Mouse (Mus musculus) neural tube, embryonic 11.5 days (tissue): Measurements from ENCODE around the gene Itgb5. TPM values are rescaled to one million over a fixed set of nuclear protein-coding genes. Genes with fewer than 3 reads are reported as not detected.

Source experiments
- ATAC-seq: fragments of 200-750 bp; cut with Nextera tagmentation; 2 replicates; pipeline ENCODE4 v1.8.0; 2017; ENCODE audit warnings: moderate number of reproducible peaks, mild to moderate bottlenecking, moderate TSS enrichment, moderate library complexity; ENCODE audit not compliant: insufficient read depth, low FRiP score, low TSS enrichment
- DNase-seq: peaks from one replicate; pipeline ENCODE4 v3.0.0-alpha.2; 2015; ENCODE audit warnings: low spot score
- H3K27ac ChIP-seq: fragments of 300-500 bp; sonication (generic); 2 replicates; pipeline ENCODE4 v1.5.1; 2014; ENCODE audit warnings: low read depth, mild to moderate bottlenecking, low read length
- H3K27me3 ChIP-seq: fragments of 300-500 bp; sonication (generic); 2 replicates; pipeline ENCODE4 v1.6.1; 2014; ENCODE audit warnings: mild to moderate bottlenecking, low read length, mixed read lengths; ENCODE audit not compliant: control insufficient read depth, insufficient read depth
- H3K36me3 ChIP-seq: fragments of 300-500 bp; sonication (generic); 2 replicates; pipeline ENCODE4 v1.6.1; 2014; ENCODE audit warnings: mild to moderate bottlenecking, low read length, moderate library complexity, mixed read lengths; ENCODE audit not compliant: control insufficient read depth, insufficient read depth
- H3K4me1 ChIP-seq: fragments of 300-500 bp; sonication (generic); 2 replicates; pipeline ENCODE4 v1.6.1; 2014; ENCODE audit warnings: low read length, mixed read lengths; ENCODE audit not compliant: control insufficient read depth, insufficient read depth
- H3K4me2 ChIP-seq: fragments of 300-500 bp; sonication (generic); 2 replicates; pipeline ENCODE4 v1.6.1; 2014; ENCODE audit warnings: low read depth, mild to moderate bottlenecking, moderate library complexity
- H3K4me3 ChIP-seq: fragments of 300-500 bp; sonication (generic); 2 replicates; pipeline ENCODE4 v1.5.1; 2014; ENCODE audit warnings: low read depth, low read length
- H3K9ac ChIP-seq: fragments of 300-500 bp; sonication (generic); 2 replicates; pipeline ENCODE4 v1.6.1; 2014; ENCODE audit warnings: mild to moderate bottlenecking, low read length
- H3K9me3 ChIP-seq: fragments of 300-500 bp; sonication (generic); 2 replicates; pipeline ENCODE4 v1.6.1; 2016; ENCODE audit warnings: low read length; ENCODE audit not compliant: control insufficient read depth
- WGBS: fragments of 180-500 bp; shearing (Covaris S2); extraction: QIAGEN DNeasy Blood & Tissue Kit; methylation state at CpG from one replicate; pipeline ENCODE4 v1.1.7; 2014; 5-methylcytosine and 5-hydroxymethylcytosine counted together
- polyA plus RNA-seq: library from polyadenylated mRNA; unstranded; fragments of >200 nt; fragmentation: Nextera tagmentation; extraction: Ambion mirVana; gene quantifications from 2 replicates; pipeline ENCODE4 v1.2.1, GENCODE M21; 2014

The Itgb5 gene
- polyA plus RNA-seq, 1 experiment from 2014 or later = 32.4 TPM

GRCm38 (mm10) chr16:33933411-33933810, 103.9 kb downstream of the Itgb5 start:
- DNase-seq = no peak
- ATAC-seq = no peak
- no peak overlapping the region for H3K27ac ChIP-seq
- WGBS = 91% methylated on average over 11 of the region's 11 CpGs
- no peaks in the 10 kb centered on the region for H3K27me3 ChIP-seq
- H3K36me3 ChIP-seq = no peaks in the 10 kb centered on the region
- H3K4me1 ChIP-seq = no peaks in the 10 kb centered on the region
- no peak overlapping the region for H3K4me3 ChIP-seq
- no peak overlapping the region for H3K4me2 ChIP-seq
- H3K9ac ChIP-seq = no peak overlapping the region
- no peaks in the 10 kb centered on the region for H3K9me3 ChIP-seq

- no peaks in the 10 kb centered on the region for H3K36me3 ChIP-seq
- DNase-seq = no peak
- ATAC-seq = no peak
- 76% methylated on average over 5 of the region's 5 CpGs for WGBS
- no peaks in the 10 kb centered on the region for H3K27me3 ChIP-seq
- no peak overlapping the region for H3K9ac ChIP-seq
- H3K4me2 ChIP-seq = no peak overlapping the region
- H3K27ac ChIP-seq = 0 out of 2 replicates have a peak overlapping the region, but pooled peaks have one; percentile 27
- H3K9me3 ChIP-seq = no peaks in the 10 kb centered on the region
- no peak overlapping the region for H3K4me3 ChIP-seq
- H3K4me1 ChIP-seq = no peaks in the 10 kb centered on the region
These were observed 105.4 kb downstream of the Itgb5 start for GRCm38 (mm10) chr16:33934701-33935406.

- Histone ChIP-seq H3K4me3 (no peak overlapping the region), H3K36me3 (no peaks in the 10 kb centered on the region), H3K27me3 (no peaks in the 10 kb centered on the region), H3K9ac (no peak overlapping the region), H3K4me2 (no peak overlapping the region), H3K9me3 (no peaks in the 10 kb centered on the region), H3K4me1 (no peaks in the 10 kb centered on the region), H3K27ac (no peak overlapping the region)
- no peak for ATAC-seq
- 91% methylated on average over 6 of the region's 6 CpGs for WGBS
- no peak for DNase-seq
These were observed 105.9 kb downstream of the Itgb5 start for GRCm38 (mm10) chr16:33935407-33935785.

GRCm38 (mm10) chr16:33936885-33937284, 107.4 kb downstream of the Itgb5 start:
- Histone ChIP-seq H3K27me3 (no peaks in the 10 kb centered on the region), H3K27ac (no peak overlapping the region), H3K36me3 (no peaks in the 10 kb centered on the region), H3K4me3 (no peak overlapping the region), H3K9ac (no peak overlapping the region), H3K4me2 (no peak overlapping the region), H3K9me3 (no peaks in the 10 kb centered on the region), H3K4me1 (peaks cover 10% of the 10 kb centered on the region)
- no peak for DNase-seq
- WGBS = 89% methylated on average over 4 of the region's 4 CpGs
- ATAC-seq = no peak

GRCm38 (mm10) chr16:33937567-33937966, 108.1 kb downstream of the Itgb5 start:
- no peak for DNase-seq
- H3K4me2 ChIP-seq = no peak overlapping the region
- H3K9ac ChIP-seq = no peak overlapping the region
- H3K4me3 ChIP-seq = no peak overlapping the region
- no peak for ATAC-seq
- H3K36me3 ChIP-seq = no peaks in the 10 kb centered on the region
- H3K27me3 ChIP-seq = no peaks in the 10 kb centered on the region
- peaks cover 10% of the 10 kb centered on the region for H3K4me1 ChIP-seq
- no peaks in the 10 kb centered on the region for H3K9me3 ChIP-seq
- WGBS = 86% methylated on average over 8 of the region's 8 CpGs
- H3K27ac ChIP-seq = no peak overlapping the region

- 71% methylated on average over 12 of the region's 12 CpGs for WGBS
- no peak overlapping the region for H3K9ac ChIP-seq
- DNase-seq (no peak), ATAC-seq (no peak)
- H3K27me3 ChIP-seq = no peaks in the 10 kb centered on the region
- no peaks in the 10 kb centered on the region for H3K36me3 ChIP-seq
- peaks cover 10% of the 10 kb centered on the region for H3K4me1 ChIP-seq
- no peak overlapping the region for H3K4me3 ChIP-seq
- H3K9me3 ChIP-seq = no peaks in the 10 kb centered on the region
- H3K4me2 ChIP-seq = no peak overlapping the region
- no peak overlapping the region for H3K27ac ChIP-seq
These were observed 109.1 kb downstream of the Itgb5 start for GRCm38 (mm10) chr16:33938311-33939132.

- no peak for DNase-seq
- ATAC-seq = no peak
- Histone ChIP-seq H3K4me1 (peaks cover 10% of the 10 kb centered on the region), H3K9ac (no peak overlapping the region), H3K27ac (no peak overlapping the region), H3K9me3 (no peaks in the 10 kb centered on the region), H3K27me3 (no peaks in the 10 kb centered on the region), H3K36me3 (no peaks in the 10 kb centered on the region), H3K4me3 (no peak overlapping the region), H3K4me2 (no peak overlapping the region)
- 87% methylated on average over 2 of the region's 2 CpGs for WGBS
These were observed 109.7 kb downstream of the Itgb5 start for GRCm38 (mm10) chr16:33939133-33939531.

- WGBS = 64% methylated on average over 9 of the region's 9 CpGs
- H3K9me3 ChIP-seq = no peaks in the 10 kb centered on the region
- no peak for DNase-seq
- no peaks in the 10 kb centered on the region for H3K36me3 ChIP-seq
- H3K4me3 ChIP-seq = no peak overlapping the region
- H3K4me2 ChIP-seq = no peak overlapping the region
- no peak overlapping the region for H3K9ac ChIP-seq
- no peak overlapping the region for H3K27ac ChIP-seq
- no peaks in the 10 kb centered on the region for H3K27me3 ChIP-seq
- peaks cover 10% of the 10 kb centered on the region for H3K4me1 ChIP-seq
- no peak for ATAC-seq
These were observed 110.2 kb downstream of the Itgb5 start for GRCm38 (mm10) chr16:33939636-33940035.

- peaks cover 10% of the 10 kb centered on the region for H3K4me1 ChIP-seq
- no peaks in the 10 kb centered on the region for H3K9me3 ChIP-seq
- H3K27me3 ChIP-seq = no peaks in the 10 kb centered on the region
- no peak for DNase-seq
- no peak for ATAC-seq
- WGBS = 81% methylated on average over 5 of the region's 5 CpGs
- H3K9ac ChIP-seq = no peak overlapping the region
- H3K36me3 ChIP-seq = no peaks in the 10 kb centered on the region
- H3K4me3 ChIP-seq = no peak overlapping the region
- no peak overlapping the region for H3K27ac ChIP-seq
- no peak overlapping the region for H3K4me2 ChIP-seq
These were observed 110.6 kb downstream of the Itgb5 start for GRCm38 (mm10) chr16:33940095-33940494.
